In genomic region chr4:40850582-40850981, GRCm38 (mm10) we compare ENCODE assay signal across 7 mouse cellular contexts. TPM values are rescaled to one million over a fixed set of nuclear protein-coding genes. Genes with fewer than 3 reads are reported as not detected.
DNase-seq lines count a peak whose midpoint lies in the region; ATAC-seq and TF ChIP-seq lines count a peak whose summit lies in the region.

No protein-coding gene starts in this region.

- TF ChIP-seq RAD21 in MEL (IDR thresholded peaks at IDR 0.05; ENCODE audit: low read depth, low read length): no peak

- peak overlapping the region; percentile 69 for H3K4me2 ChIP-seq in heart, embryonic 11.5 days
- peak overlapping the region; percentile 78 for H3K4me2 ChIP-seq in liver, postnatal 0 days (ENCODE audit: low read depth, low read length)

- H3K9me3 ChIP-seq in MEL (replicated peaks; ENCODE audit: insufficient read depth, low read length): no peaks in the 10 kb centered on the region
- no peaks in the 10 kb centered on the region for H3K9me3 ChIP-seq in heart, embryonic 11.5 days (replicated peaks; ENCODE audit: control insufficient read depth, low read length)
- H3K9me3 ChIP-seq in liver, postnatal 0 days (ENCODE audit: low read length): no peaks in the 10 kb centered on the region

- peak overlapping the region; percentile 72 for H3K27ac ChIP-seq in MEL (ENCODE audit: control insufficient read depth, low read depth, low read length)
- peak overlapping the region; percentile 96 for H3K27ac ChIP-seq in heart, embryonic 11.5 days (ENCODE audit: low read depth, low read length)
- H3K27ac ChIP-seq in liver, postnatal 0 days (ENCODE audit: low read depth): peak overlapping the region; percentile 98

- peak overlapping the region; percentile 88 for H3K9ac ChIP-seq in MEL (ENCODE audit: control insufficient read depth, low read depth, low read length, poor library complexity, severe bottlenecking)
- peak overlapping the region; percentile 91; the same call in 1 of the 2 replicates for H3K9ac ChIP-seq in heart, embryonic 11.5 days (ENCODE audit: low read depth, low read length)
- H3K9ac ChIP-seq in liver, postnatal 0 days (replicated peaks): peak overlapping the region; percentile 97

- no peak for TF ChIP-seq CTCF in MEL (IDR thresholded peaks at IDR 0.05 in 2 of 3, conservative IDR thresholded peaks at IDR 0.05 in 1 of 3; ENCODE audit: control insufficient read depth in 1 of 3, insufficient read depth in 1 of 3, low read depth in 2 of 3, low read length in 3 of 3, poor library complexity in 1 of 3, severe bottlenecking in 1 of 3)
- no peak for TF ChIP-seq CTCF in liver, postnatal 0 days (IDR thresholded peaks at IDR 0.05; ENCODE audit: low read depth)

- 22% methylated on average over 5 of the region's 5 CpGs for WGBS in heart, embryonic 11.5 days (ENCODE audit: insufficient replicate concordance)
- WGBS in liver, postnatal 0 days (ENCODE audit: insufficient replicate concordance): 8% methylated on average over 5 of the region's 5 CpGs

- DNase-seq in 3T3-L1 (ENCODE audit: low read depth, low spot score) (peak; percentile 62), MEL (ENCODE audit: low read depth, low spot score) (peak; percentile 60)
- DNase-seq in liver, postnatal 0 days: peak; percentile 72
- no peak for DNase-seq in natural killer cell, adult 2 months (ENCODE audit: low spot score in 2 of 2)
- DNase-seq in thymus, adult 18-20 months: no peak

- peaks cover 0 to 64% of the 10 kb centered on the region in 2 experiments; a peak in 2 of 4 replicates for H3K36me3 ChIP-seq in MEL (ENCODE audit: control insufficient read depth in 1 of 2, insufficient read depth in 2 of 2, low read length in 2 of 2)
- no peaks in the 10 kb centered on the region for H3K36me3 ChIP-seq in heart, embryonic 11.5 days (ENCODE audit: control insufficient read depth, insufficient read depth, low read length)
- peaks cover 14% of the 10 kb centered on the region for H3K36me3 ChIP-seq in liver, postnatal 0 days (replicated peaks; ENCODE audit: insufficient read depth, low read length)

- peak overlapping the region; percentile 27 to 80; a peak in 3 of 4 replicates for H3K4me3 ChIP-seq in MEL (ENCODE audit: control insufficient read depth in 1 of 2, insufficient read depth in 1 of 2, low read depth in 2 of 2, low read length in 2 of 2)
- H3K4me3 ChIP-seq in heart, embryonic 11.5 days (ENCODE audit: low read depth, low read length): peak overlapping the region; percentile 80
- peak overlapping the region; percentile 88 for H3K4me3 ChIP-seq in liver, postnatal 0 days (ENCODE audit: low read depth, low read length)

- peaks cover 30% of the 10 kb centered on the region for H3K79me2 ChIP-seq in MEL (ENCODE audit: control insufficient read depth, insufficient read depth, low read length, poor library complexity)

- no peak for TF ChIP-seq POLR2A in MEL (IDR thresholded peaks at IDR 0.05; ENCODE audit: control insufficient read depth in 1 of 2, insufficient read depth in 1 of 2, low read depth in 1 of 2, low read length in 2 of 2, poor library complexity in 1 of 2)

- TF ChIP-seq EP300 in MEL (IDR thresholded peaks at IDR 0.05; ENCODE audit: low read depth in 1 of 2, low read length in 2 of 2): peak; percentile 51 to 67; a peak in 3 of 4 replicates
- TF ChIP-seq EP300 in liver, postnatal 0 days (IDR thresholded peaks at IDR 0.05; ENCODE audit: low read depth): peak; percentile 88

- peaks cover 20 to 60% of the 10 kb centered on the region in 2 experiments for H3K4me1 ChIP-seq in MEL (ENCODE audit: control insufficient read depth in 1 of 2, insufficient read depth in 2 of 2, low read length in 2 of 2)
- H3K4me1 ChIP-seq in heart, embryonic 11.5 days (ENCODE audit: control insufficient read depth, insufficient read depth, low read length): peaks cover 59% of the 10 kb centered on the region
- peaks cover 57% of the 10 kb centered on the region for H3K4me1 ChIP-seq in liver, postnatal 0 days (ENCODE audit: insufficient read depth)

- ATAC-seq in heart, embryonic 11.5 days (replicated peaks; ENCODE audit: insufficient number of reproducible peaks, low FRiP score, low TSS enrichment): no peak
- peak; percentile 39 for ATAC-seq in liver, postnatal 0 days
- ATAC-seq in frontal cortex, adult (ENCODE audit: low TSS enrichment): no peak

- H3K27me3 ChIP-seq in MEL (ENCODE audit: control insufficient read depth in 1 of 2, insufficient read depth in 2 of 2, low read length in 2 of 2): no peaks in the 10 kb centered on the region
- no peaks in the 10 kb centered on the region for H3K27me3 ChIP-seq in heart, embryonic 11.5 days (ENCODE audit: control insufficient read depth, insufficient read depth, low read length)
- no peaks in the 10 kb centered on the region for H3K27me3 ChIP-seq in liver, postnatal 0 days (ENCODE audit: insufficient read depth, low read length)

TF ChIP-seq in MEL, 35 proteins besides CTCF, POLR2A, EP300 and RAD21:
- TF ChIP-seq BHLHE40 (IDR thresholded peaks at IDR 0.05; ENCODE audit: borderline replicate concordance, low read depth, low read length): no peak; the same call in 1 of the 2 replicates
- TF ChIP-seq ZNF384 (IDR thresholded peaks at IDR 0.05; ENCODE audit: low read depth, low read length): no peak
- no peak for TF ChIP-seq USF2 (IDR thresholded peaks at IDR 0.05; ENCODE audit: borderline replicate concordance in 1 of 2, insufficient read depth in 1 of 2, low read depth in 1 of 2, low read length in 2 of 2)
- TF ChIP-seq UBTF (IDR thresholded peaks at IDR 0.05; ENCODE audit: borderline replicate concordance, insufficient read depth, low read depth, low read length): no peak
- TF ChIP-seq POLR2AphosphoS5 (IDR thresholded peaks at IDR 0.05; ENCODE audit: borderline replicate concordance, low read depth, low read length): no peak
- no peak for TF ChIP-seq CHD1 (IDR thresholded peaks at IDR 0.05; ENCODE audit: low read depth, low read length)
- no peak for TF ChIP-seq POLR2AphosphoS2 (IDR thresholded peaks at IDR 0.05; ENCODE audit: low read length)
- TF ChIP-seq CHD2 (IDR thresholded peaks at IDR 0.05; ENCODE audit: low read length): no peak
- peak; percentile 35; the same call in 1 of the 2 replicates for TF ChIP-seq MEF2A (IDR thresholded peaks at IDR 0.05; ENCODE audit: extremely low read depth, insufficient replicate concordance, low read depth, low read length, poor library complexity, severe bottlenecking)
- TF ChIP-seq ZMIZ1 (IDR thresholded peaks at IDR 0.05; ENCODE audit: low read depth, low read length): no peak
- TF ChIP-seq MAZ (IDR thresholded peaks at IDR 0.05; ENCODE audit: low read depth, low read length): no peak
- TF ChIP-seq KAT2A (conservative IDR thresholded peaks at IDR 0.05; ENCODE audit: low read depth, low read length): no peak
- TF ChIP-seq NRF1 (IDR thresholded peaks at IDR 0.05; ENCODE audit: insufficient read depth, low read depth, low read length, poor library complexity, severe bottlenecking): no peak
- no peak for TF ChIP-seq ZKSCAN1 (IDR thresholded peaks at IDR 0.05; ENCODE audit: low read depth, low read length)
- TF ChIP-seq SMC3 (IDR thresholded peaks at IDR 0.05; ENCODE audit: low read depth, low read length): no peak
- no peak for TF ChIP-seq MYC (IDR thresholded peaks at IDR 0.05; ENCODE audit: low read depth, low read length)
- TF ChIP-seq JUND (IDR thresholded peaks at IDR 0.05; ENCODE audit: low read depth, low read length): no peak
- TF ChIP-seq GATA1 (IDR thresholded peaks at IDR 0.05; ENCODE audit: low read depth, low read length): peak; percentile 74
- peak; percentile 79 for TF ChIP-seq SIN3A (IDR thresholded peaks at IDR 0.05; ENCODE audit: low read length)
- TF ChIP-seq MXI1 (IDR thresholded peaks at IDR 0.05; ENCODE audit: low read depth, low read length): peak; percentile 82
- no peak for TF ChIP-seq E2F4 (IDR thresholded peaks at IDR 0.05; ENCODE audit: borderline replicate concordance, low read depth, low read length)
- no peak for TF ChIP-seq ELF1 (IDR thresholded peaks at IDR 0.05; ENCODE audit: low read depth, low read length)
- TF ChIP-seq TBP (IDR thresholded peaks at IDR 0.05; ENCODE audit: low read depth, low read length): no peak
- no peak for TF ChIP-seq MAX (IDR thresholded peaks at IDR 0.05; ENCODE audit: low read length)
- peak; percentile 54 for TF ChIP-seq TAL1 (IDR thresholded peaks at IDR 0.05; ENCODE audit: low read length)
- no peak for TF ChIP-seq ZC3H11A (IDR thresholded peaks at IDR 0.05; ENCODE audit: low read depth, low read length)
- TF ChIP-seq HCFC1 (IDR thresholded peaks at IDR 0.05; ENCODE audit: low read depth, low read length): no peak
- TF ChIP-seq GABPA (IDR thresholded peaks at IDR 0.05; ENCODE audit: low read depth, low read length): no peak
- peak; percentile 78; the same call in 1 of the 2 replicates for TF ChIP-seq RCOR1 (IDR thresholded peaks at IDR 0.05; ENCODE audit: low read depth, low read length)
- peak; percentile 78 for TF ChIP-seq ETS1 (IDR thresholded peaks at IDR 0.05; ENCODE audit: low read depth, low read length)
- no peak for TF ChIP-seq MYB (IDR thresholded peaks at IDR 0.05; ENCODE audit: low read depth, low read length)
- peak; percentile 59 for TF ChIP-seq TCF12 (IDR thresholded peaks at IDR 0.05; ENCODE audit: low read depth, low read length)
- TF ChIP-seq NELFE (IDR thresholded peaks at IDR 0.05; ENCODE audit: low read depth, low read length): no peak
TF ChIP-seq in MEL: peak in this region for 8.

RNA-seq across cellular contexts. Expression of gene B4galt1, which starts 3.2 kb away (rescaled TPM):
- 10.8 TPM in 2 replicates for total RNA-seq in MEL (2012; rRNA removed)
- polyA plus RNA-seq in MEL (2012; ENCODE audit: insufficient read depth in 1 of 2, insufficient read length in 2 of 2, low read depth in 1 of 2, low replicate concordance in 2 of 2, missing spikeins in 1 of 2): 10 to 100 TPM in 1 of 2 experiments, not detected in 1; 22.5 TPM
- polyA plus RNA-seq in heart, embryonic 11.5 days (2014; fragmentation: Nextera tagmentation; extraction: Ambion mirVana): 43.9 and 50.2 TPM in 2 replicates
- polyA plus RNA-seq in liver, postnatal 0 days (2015; fragmentation: Nextera tagmentation; extraction: Ambion mirVana): 26.4 and 30.2 TPM in 2 replicates

Comparison
In these comparisons a context has a peak if more than half of its experiments do, and no peak if none do; other contexts are left out.
1. DNase-seq: peak in 3T3-L1 (single experiment), MEL (single experiment) and liver, postnatal 0 days (single experiment); none in natural killer cell, adult 2 months (0 of 2) and thymus, adult 18-20 months (0 of 2).
2. Peak in every context shown above with its lines, with median percentiles within 50 percentile points of each other: H3K27ac ChIP-seq, H3K4me3 ChIP-seq and H3K9ac ChIP-seq.